Mouse (Mus musculus): ENCODE data around the gene Stil. TPM values are rescaled to one million over a fixed set of nuclear protein-coding genes. Genes with fewer than 3 reads are reported as not detected.

Stil gene
- total RNA-seq, 2 experiments from 2014 or later, result 3.2 to 3.3 TPM

- intact Hi-C loops (cut with DNase I), result loop anchor here (2.0 kb wide), 1 partner anchor 37 kb away; no protein-coding TSS in a partner anchor
- peak; percentile 63 to 77 for DNase-seq
Measured at GRCm38 (mm10) chr4:115047750-115048149, 47.8 kb downstream of the Stil start.

GRCm38 (mm10) chr4:115048190-115048589 is 48.2 kb downstream of the Stil start:
- DNase-seq, result no peak
- intact Hi-C loops (cut with DNase I), result no loop called here

GRCm38 (mm10) chr4:115051245-115051644 is 51.3 kb downstream of the Stil start:
- no peak for DNase-seq
- intact Hi-C loops (cut with DNase I), result no loop called here

DNA sequence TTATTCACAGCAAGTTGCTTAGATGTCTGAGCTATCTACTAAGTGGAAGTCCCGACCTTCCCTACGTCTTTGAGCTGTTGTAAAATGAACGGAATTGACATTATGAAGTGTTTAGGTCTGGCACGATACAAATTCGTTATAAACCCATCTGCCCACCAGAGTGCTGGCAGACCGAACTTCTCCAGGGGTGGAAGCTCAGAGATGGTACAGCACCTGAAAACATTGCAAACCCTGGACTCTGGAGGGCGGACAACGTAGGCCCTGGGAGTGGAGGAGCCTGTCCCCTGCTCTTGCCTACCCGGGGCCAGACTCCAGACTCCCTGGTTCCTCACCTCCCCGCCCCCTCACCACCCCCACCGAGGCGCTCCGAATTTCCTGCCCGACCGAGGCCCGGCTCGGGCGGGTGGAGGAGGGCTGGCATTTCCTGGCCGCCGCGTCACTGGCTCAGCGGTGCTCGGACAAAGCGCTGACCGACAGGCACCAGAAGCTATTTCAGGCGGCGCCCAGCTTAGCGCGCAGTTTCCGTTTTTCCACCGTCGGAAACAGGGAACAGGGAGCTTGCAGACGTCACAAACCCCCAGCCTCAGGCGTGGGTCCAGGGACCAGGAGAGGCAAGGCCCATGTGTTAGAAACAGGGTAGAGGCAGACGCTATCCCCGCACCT is 52.5 kb downstream of the Stil start:
- peak; percentile 77 to 84 for DNase-seq
- intact Hi-C loops (cut with DNase I), result no loop called here

DNA sequence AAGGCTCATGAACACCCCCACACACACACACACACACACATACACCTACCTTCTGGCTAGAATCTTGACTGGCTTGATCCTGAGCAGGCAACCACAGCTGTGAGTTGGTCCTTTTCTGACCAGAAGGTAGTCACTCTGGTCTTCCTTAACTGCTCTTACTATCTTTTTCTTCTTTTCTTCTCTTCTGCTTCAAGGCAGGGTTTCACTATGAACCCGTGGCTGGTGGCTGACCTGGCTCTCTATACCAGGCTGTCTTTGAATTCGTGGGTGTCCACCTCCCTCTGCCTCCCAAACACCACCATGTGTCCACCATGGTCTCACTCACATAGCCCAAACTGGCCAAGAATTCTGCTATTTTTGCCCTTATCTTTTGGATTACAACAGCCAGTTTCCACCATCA is 55.1 kb downstream of the Stil start:
- no peak for DNase-seq
- intact Hi-C loops (cut with DNase I), result loop anchor here (5.0 kb wide), 1 partner anchor 148 kb away; the partner anchor contains the start of gene Foxd2

- no peak for DNase-seq
- intact Hi-C loops (cut with DNase I), result loop anchor here (5.0 kb wide), 1 partner anchor 148 kb away; the partner anchor contains the start of gene Foxd2
Measured at GRCm38 (mm10) chr4:115055691-115056090, 55.7 kb downstream of the Stil start.

DNA sequence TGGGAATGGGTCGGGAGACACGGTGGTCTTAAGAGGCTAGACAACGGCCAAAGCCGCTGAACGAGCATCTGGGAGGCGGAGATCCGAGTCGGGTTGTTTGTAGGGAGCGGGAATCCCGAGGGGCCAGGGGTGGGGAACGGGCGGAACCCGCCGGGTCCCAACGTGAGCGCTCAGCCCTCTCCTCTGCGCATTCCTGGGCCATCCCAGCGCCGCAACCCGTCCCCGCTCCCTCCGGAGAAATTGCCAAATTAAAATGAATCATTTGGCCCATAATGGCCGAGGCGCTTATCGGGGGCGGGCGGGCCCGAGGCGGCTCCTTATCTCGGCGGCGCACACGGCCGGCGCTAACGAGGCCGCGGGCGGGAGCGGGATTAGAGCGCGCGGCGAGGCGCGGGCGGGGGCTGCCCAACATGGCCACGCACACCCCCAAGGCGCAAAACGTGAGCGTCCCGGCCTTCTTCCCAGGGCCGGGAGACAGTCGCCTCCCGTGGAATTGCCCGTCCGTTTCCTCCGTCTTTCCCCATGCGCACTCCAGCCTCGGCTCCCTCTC is 56.5 kb downstream of the Stil start, which contains the start of gene Tal1:
Tal1 (plus strand) TSS at position 56 of the 550 bp plus-strand sequence.
- intact Hi-C loops (cut with DNase I), result loop anchor here (5.0 kb wide), 1 partner anchor 149 kb away; the partner anchor contains the start of gene Foxd2
- DNase-seq, result peak; percentile 65 to 68

DNA sequence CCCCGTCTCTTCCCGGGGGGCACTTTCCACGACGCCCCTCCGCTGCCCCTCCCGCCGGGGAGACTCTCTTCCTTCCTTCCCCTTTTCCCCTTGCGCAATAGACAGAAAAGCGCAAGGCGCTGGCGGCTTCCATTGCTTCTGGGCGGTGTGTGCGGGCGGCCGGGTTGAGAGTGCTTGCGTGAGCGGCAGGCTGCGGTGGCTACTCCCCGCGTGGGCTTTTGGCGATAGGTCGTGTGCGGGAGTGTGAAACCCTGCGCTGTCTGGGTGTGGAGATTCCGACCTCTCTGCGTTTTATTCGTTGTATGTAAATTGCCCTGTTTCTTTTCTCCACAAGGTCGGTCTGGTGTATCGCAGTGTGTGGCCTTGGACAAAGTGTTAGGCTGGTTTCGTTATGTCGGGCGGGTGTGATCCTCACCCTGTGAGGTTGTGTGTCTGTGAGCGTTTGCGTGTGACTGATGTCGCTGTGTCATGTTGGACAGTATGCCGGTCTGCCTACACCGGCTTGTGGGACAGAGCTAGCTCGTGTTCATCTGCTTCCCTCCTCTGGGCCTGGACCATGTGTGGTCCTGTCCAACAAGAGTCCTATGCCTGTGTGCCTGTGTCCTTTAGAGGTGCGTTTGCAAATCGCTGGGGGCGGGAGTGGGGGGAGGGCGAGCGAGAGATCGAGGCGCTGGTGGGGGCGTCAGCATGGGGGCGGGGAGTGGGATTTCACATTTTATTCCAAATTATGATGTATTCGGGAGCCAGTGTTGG is 57.1 kb downstream of the Stil start:
- intact Hi-C loops (cut with DNase I), result loop anchor here (5.0 kb wide), 1 partner anchor 150 kb away; the partner anchor contains the start of gene Foxd2
- DNase-seq, result peak; percentile 61 to 69

GRCm38 (mm10) chr4:115057674-115058316 is 57.8 kb downstream of the Stil start:
- intact Hi-C loops (cut with DNase I), result loop anchor here (5.0 kb wide), 1 partner anchor 150 kb away; the partner anchor contains the start of gene Foxd2
- peak; percentile 28 to 47 for DNase-seq

- DNase-seq, result peak; percentile 50 to 63
- intact Hi-C loops (cut with DNase I), result loop anchor here (5.0 kb wide), 1 partner anchor 151 kb away; the partner anchor contains the start of gene Foxd2
Measured at GRCm38 (mm10) chr4:115058317-115058761, 58.4 kb downstream of the Stil start.

DNA sequence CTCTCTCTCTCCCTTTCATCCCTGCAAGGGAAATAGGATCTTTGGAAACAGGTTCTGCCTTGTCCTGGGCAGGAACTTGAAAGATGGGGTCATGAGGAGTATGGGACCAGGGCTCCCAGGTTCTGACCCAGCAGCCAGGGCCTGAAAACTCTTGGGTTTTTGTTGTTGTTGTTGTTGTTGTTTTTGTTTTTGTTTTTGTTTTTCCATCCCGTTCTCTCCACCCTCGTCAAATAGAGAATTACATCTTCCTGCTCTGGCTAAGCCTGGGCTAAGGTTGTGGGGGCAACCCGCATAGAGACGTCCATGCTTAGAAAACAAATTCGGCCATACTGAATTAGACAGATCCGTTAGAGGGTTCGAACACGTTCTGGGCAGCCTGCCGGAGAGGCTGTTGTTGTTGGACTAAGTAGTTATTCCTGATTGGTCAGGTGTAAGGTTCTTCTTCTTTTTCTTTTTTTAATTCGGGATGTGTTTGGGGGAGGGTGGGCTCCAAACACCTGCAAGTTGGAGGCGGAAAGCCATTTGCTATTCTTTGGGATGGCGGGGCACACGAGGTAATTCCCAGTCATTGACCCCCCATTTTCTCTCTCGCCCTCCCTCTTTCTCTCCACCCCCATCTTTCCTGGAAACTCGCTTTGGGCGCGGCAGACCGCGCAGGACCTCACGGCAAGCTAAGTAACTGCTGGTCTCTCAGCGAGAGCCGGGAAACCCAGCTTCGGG is 59.1 kb downstream of the Stil start:
- intact Hi-C loops (cut with DNase I), result loop anchor here (5.0 kb wide), 1 partner anchor 152 kb away; the partner anchor contains the start of gene Foxd2
- DNase-seq, result peak; percentile 27

GRCm38 (mm10) chr4:115059871-115060270 is 59.9 kb downstream of the Stil start:
- DNase-seq, result peak; percentile 29 to 48

DNA sequence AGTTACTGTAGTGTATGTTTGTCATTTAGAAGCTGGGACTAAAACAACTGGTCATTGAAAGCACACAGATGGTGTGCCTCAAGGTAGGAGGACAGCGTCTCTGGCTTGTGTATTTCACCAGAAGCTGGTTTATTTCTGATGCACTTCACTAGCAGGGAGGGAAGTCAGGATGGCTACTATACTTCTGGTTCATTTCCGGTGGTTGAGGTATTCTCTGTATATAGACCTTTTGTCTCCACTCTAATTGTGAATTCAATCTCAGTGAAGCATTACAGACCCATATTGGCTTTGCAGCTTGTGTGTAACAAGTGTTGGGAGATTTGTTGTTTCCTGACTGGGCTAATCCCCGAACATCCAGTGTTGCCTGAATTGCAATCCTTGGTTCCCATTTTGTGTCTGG is 60.8 kb downstream of the Stil start:
- intact Hi-C loops (cut with DNase I), result loop anchor here (2.0 kb wide), 1 partner anchor 14 kb away; no protein-coding TSS in a partner anchor
- no peak for DNase-seq

More at GRCm38 (mm10) chr4:115059871-115060270, 59.9 kb downstream of the Stil start:
- intact Hi-C loops (cut with DNase I), result loop anchor here (2.0 to 5.0 kb wide), 2 partner anchors 15 to 153 kb away; partner anchors contain the start of gene Foxd2

DNA sequence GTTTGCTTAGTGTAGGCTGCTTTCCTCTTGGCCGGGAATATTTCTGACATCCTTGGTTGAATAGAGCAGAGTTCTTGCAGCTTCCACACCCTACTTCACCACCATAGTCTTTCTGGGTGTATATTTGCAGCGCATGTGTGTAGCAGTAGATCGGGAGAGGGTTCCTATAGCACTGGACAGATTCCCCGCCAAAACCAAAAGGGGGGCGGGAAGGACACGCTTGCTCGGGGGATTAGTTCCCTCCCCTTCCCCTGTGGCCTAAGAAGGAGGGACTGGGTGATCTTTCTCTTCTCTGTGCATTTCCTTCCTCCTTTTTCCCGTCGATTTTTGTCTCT is 62.5 kb downstream of the Stil start:
- intact Hi-C loops (cut with DNase I), result no loop called here
- DNase-seq, result no peak

DNA sequence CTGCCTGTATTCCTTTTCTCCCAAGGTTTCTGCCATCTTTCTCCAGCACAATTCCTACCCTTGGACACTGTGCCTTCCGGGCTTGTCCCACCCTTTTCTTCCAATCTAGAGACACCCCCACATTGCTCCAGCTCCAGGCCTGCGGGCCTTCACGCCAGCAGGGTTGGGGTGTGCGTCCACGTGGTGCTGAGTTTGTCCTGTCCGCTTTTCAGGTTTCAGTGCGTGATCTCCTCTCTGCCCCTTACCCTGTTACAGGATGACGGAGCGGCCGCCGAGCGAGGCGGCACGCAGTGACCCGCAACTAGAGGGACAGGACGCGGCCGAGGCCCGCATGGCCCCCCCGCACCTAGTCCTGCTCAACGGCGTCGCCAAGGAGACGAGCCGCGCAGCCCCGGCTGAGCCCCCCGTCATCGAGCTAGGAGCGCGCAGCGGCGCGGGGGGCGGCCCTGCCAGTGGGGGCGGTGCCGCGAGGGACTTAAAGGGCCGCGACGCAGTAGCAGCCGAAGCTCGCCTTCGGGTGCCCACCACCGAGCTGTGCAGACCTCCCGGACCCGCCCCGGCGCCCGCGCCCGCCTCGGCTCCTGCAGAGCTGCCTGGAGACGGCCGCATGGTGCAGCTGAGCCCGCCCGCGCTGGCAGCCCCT is 63.0 kb downstream of the Stil start:
- intact Hi-C loops (cut with DNase I), result no loop called here
- DNase-seq, result peak; percentile 26 to 31

DNA sequence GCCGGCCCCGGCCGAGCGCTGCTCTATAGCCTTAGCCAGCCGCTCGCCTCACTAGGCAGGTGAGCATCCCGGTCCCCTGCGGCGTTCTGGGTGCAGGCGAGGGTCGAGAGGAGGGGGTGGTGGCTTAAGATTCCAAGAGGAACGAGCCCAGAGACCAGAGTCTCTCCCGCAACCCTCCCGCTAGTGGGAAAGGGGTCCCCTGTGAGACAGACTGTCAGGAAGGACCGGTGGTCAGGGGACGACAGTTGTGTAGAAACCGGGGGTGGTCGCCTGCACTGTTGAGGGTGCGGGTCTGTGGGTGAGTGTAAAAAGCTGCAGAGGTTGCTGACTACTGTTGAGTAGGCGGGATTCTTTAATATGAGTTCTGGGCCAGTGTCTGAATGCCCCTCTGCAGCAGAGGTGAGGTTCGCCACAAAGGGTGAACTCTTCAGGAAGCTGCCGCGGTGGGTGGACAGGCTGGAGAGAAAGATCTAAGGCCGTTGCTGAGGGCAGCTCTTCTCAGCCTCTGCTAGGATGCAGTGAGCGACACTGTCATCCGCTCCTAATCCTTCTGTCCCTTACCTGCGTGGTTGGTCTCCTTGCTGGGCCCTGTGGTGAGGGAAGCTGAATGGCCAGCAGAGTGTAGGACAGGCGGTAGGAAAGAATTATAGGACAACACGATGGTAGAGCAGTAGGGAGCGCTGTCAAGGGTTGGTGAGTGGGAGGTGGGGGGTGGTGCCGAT is 63.7 kb downstream of the Stil start:
- no peak for DNase-seq
- intact Hi-C loops (cut with DNase I), result no loop called here

GRCm38 (mm10) chr4:115071668-115072067 is 71.7 kb downstream of the Stil start:
- intact Hi-C loops (cut with DNase I), result no loop called here
- DNase-seq, result no peak

GRCm38 (mm10) chr4:115074789-115075188 is 74.8 kb downstream of the Stil start:
- no peak for DNase-seq
- intact Hi-C loops (cut with DNase I), result loop anchor here (2.0 kb wide), 1 partner anchor 14 kb away; no protein-coding TSS in a partner anchor
